Mouse (Mus musculus): ENCODE data around the gene H2-M10.2.

DNA sequence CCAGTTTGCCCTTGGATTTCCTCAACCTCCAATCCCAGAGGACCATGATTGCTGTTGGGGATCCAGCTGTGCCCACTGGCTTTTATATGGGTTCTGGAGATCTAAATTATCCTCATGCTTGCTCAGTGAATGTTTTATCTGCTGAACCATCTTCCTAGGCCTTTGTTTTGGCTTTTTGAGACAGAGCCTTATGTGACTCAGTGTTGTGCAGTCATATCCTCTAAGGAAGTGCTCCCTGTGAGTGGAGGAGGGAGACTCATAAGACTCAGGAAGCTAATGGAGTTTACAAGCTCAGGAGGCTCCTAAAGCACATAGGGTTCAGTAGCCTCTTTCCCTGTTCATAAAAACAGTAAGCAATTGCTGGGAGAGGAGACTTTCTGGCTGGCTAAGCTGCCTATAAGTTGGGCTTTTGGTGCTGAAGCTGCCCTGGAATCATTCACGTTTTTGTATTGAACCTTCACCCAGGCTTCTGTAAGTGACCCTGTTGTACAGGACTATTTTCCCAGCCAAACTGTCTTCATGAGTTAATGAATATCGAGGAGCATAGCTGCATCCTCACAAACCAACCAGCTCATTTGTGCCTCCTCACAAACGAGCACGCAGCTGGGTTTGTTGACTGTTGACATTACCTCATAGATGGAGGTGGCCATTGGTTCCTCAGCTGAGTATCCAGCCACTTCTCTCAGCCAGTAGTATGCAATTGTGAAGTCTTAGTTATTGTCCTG is 4.6 kb downstream of the H2-M10.2 start:
- TF ChIP-seq CTCF (IDR thresholded peaks at IDR 0.05; ENCODE audit: low read depth), result no peak
- no peak for TF ChIP-seq EP300 (optimal IDR thresholded peaks at IDR 0.05)

Data from stomach, postnatal 0 days (tissue).